Mouse (Mus musculus): Measurements from ENCODE around the gene Mrpl38. TPM values are rescaled to one million over a fixed set of nuclear protein-coding genes. Genes with fewer than 3 reads are reported as not detected.

The Mrpl38 gene
- polyA plus RNA-seq (2015; fragmentation: Nextera tagmentation; extraction: Ambion mirVana) = 66.6 and 70.9 TPM in 2 replicates

DNA sequence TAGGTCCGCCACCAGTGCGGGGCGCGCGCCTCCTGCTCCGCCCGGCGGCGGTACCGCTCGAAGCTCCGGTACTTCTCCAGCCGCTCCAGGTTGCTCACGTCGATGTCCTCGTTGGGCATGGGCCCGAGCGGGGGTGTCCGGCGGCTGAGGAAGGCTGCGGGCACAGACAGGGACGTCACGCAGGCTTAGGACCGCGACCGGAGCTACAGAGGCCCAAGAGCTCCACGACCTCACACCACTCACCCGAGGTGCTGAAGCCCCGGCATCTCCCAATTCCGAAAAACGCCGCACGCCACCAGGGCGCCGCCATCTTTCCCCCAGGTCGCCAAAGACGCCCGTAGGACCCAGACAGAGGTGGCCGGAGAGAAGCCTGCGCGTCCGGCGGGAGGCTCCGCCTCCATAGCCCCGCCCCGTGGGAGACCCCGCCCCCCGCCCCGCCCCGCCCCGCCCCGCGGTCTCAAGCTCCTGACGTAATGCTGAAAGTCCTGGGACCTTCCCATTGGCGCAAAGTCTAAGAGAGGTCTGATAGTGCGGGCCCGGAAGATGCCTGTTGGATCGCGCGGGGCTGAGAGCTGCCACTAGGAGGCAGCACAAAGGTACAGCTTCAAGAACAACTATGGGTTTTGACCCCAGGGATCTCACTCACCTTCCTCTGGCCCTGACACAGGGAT, at the start of gene Mrpl38:
Mrpl38 (minus strand) TSS at position 401 of the 671 bp plus-strand sequence.
- DNase-seq (peak; percentile 91), ATAC-seq (ENCODE audit: low read depth) (peak; percentile 90)
- peak within 1 kb of the TSS; percentile 91 for H3K4me2 ChIP-seq
- peaks cover 58% of the 10 kb centered on the region for H3K4me1 ChIP-seq (replicated peaks)
- no peaks in the 10 kb centered on the region for H3K9me3 ChIP-seq (replicated peaks)
- H3K27me3 ChIP-seq = no peaks in the 10 kb centered on the region
- peaks cover 39% of the 10 kb centered on the region for H3K36me3 ChIP-seq
- peak within 1 kb of the TSS; percentile 91 for H3K4me3 ChIP-seq (replicated peaks)
- H3K27ac ChIP-seq = peak within 1 kb of the TSS; percentile 79
- WGBS (ENCODE audit: insufficient replicate concordance) = under 1% methylated on average over 60 of the region's 60 CpGs
- peak within 1 kb of the TSS; percentile 91 for H3K9ac ChIP-seq

DNA sequence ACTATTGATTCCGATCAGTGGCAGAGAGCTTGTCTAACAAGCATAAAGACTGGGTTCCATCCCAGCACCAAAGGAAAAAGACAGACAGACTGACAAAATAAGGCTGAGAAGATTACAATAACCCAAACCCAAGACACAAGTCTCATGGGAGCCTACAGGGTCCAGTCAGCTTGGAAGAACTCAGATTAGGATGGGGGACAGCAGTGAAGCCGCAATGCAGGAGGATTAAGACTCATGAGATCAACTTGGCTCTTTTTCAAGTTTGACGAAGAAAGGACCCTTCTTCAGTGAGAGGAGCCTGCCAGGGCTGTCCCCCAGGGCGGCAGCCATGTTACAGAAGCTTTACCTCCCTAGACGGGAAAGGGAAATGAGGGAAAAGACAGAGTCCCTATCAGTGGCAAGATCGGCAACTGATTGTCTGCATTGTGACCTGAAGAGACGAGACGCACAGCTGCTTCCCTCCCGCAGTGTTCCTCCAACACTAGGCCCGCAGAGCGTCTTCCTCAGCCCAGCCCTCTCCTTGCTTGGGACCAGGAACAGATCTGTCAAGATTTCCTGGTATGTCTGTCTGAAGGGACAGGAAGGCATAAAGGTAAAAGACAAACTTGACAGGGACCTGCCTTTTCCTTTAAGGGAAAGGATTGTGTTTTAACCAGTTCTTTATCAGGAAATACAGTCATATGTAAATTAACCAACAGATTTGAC, 48.7 kb upstream of the Mrpl38 start:
- WGBS (ENCODE audit: insufficient replicate concordance) = 62% methylated on average over 11 of the region's 11 CpGs

DNA sequence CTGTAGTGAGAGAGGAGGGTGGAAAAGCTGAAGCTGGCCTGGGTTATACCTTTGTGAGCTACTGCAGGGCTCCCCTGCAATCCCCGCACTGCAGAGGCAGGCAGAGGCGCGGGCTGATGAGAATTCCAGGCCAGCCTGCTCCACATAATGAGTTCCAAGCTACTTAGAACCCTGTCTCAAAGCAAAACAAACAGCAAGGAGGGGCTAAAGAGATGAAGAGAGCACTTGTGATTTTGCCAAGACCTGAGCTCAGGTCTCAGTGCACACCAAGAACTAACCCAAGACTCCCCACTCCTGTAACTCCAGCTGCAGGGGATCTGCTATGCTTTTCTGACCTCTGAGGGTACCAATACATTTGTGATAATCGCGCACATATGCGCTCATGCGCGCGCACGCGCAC, 47.7 kb upstream of the Mrpl38 start:
- Histone ChIP-seq H3K9ac (no peak overlapping the region), H3K27me3 (no peaks in the 10 kb centered on the region), H3K9me3 (replicated peaks) (no peaks in the 10 kb centered on the region), H3K4me3 (replicated peaks) (no peak overlapping the region), H3K4me1 (replicated peaks) (peaks cover 6% of the 10 kb centered on the region; the same call in 1 of the 2 replicates), H3K36me3 (peaks cover 69% of the 10 kb centered on the region), H3K27ac (no peak overlapping the region), H3K4me2 (no peak overlapping the region)
- WGBS (ENCODE audit: insufficient replicate concordance) = 89% methylated on average over 11 of the region's 11 CpGs
- ATAC-seq (ENCODE audit: low read depth) (no peak), DNase-seq (no peak)

More for the DNA sequence above, 48.7 kb upstream of the Mrpl38 start:
- Histone ChIP-seq H3K27ac (no peak overlapping the region), H3K9me3 (replicated peaks) (no peaks in the 10 kb centered on the region), H3K36me3 (peaks cover 61% of the 10 kb centered on the region), H3K4me2 (no peak overlapping the region), H3K9ac (no peak overlapping the region), H3K27me3 (no peaks in the 10 kb centered on the region), H3K4me3 (replicated peaks) (no peak overlapping the region), H3K4me1 (replicated peaks) (peaks cover 12% of the 10 kb centered on the region; the same call in 1 of the 2 replicates)
- no peak for DNase-seq
- no peak for ATAC-seq (ENCODE audit: low read depth)

DNA sequence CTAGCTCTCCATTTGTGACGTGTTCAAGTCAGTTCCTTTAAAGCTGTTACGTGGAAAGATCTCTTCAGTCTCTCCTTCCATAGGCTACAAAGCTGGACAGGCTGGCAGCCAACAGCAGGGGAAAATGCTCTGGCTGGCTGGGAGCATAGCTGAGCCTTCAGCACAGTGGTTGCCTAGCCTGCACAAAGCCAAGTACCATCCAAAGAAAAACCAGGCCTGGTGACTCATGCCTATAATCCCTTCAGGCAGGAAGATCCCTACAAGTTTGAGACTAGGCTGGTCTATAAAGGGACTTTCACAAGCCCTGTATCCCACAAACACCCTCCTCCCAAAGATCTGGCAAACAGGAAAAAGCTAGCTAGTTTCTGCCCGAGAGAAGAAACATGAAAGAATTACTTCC, 47.2 kb upstream of the Mrpl38 start:
- peaks cover 5% of the 10 kb centered on the region; the same call in 1 of the 2 replicates for H3K4me1 ChIP-seq (replicated peaks)
- H3K4me2 ChIP-seq = no peak overlapping the region
- ATAC-seq (ENCODE audit: low read depth) (no peak), DNase-seq (no peak)
- no peak overlapping the region for H3K9ac ChIP-seq
- H3K4me3 ChIP-seq (replicated peaks) = no peak overlapping the region
- no peaks in the 10 kb centered on the region for H3K9me3 ChIP-seq (replicated peaks)
- H3K27me3 ChIP-seq = no peaks in the 10 kb centered on the region
- no peak overlapping the region for H3K27ac ChIP-seq
- 81% methylated on average over 3 of the region's 3 CpGs for WGBS (ENCODE audit: insufficient replicate concordance)
- peaks cover 65% of the 10 kb centered on the region for H3K36me3 ChIP-seq

DNA sequence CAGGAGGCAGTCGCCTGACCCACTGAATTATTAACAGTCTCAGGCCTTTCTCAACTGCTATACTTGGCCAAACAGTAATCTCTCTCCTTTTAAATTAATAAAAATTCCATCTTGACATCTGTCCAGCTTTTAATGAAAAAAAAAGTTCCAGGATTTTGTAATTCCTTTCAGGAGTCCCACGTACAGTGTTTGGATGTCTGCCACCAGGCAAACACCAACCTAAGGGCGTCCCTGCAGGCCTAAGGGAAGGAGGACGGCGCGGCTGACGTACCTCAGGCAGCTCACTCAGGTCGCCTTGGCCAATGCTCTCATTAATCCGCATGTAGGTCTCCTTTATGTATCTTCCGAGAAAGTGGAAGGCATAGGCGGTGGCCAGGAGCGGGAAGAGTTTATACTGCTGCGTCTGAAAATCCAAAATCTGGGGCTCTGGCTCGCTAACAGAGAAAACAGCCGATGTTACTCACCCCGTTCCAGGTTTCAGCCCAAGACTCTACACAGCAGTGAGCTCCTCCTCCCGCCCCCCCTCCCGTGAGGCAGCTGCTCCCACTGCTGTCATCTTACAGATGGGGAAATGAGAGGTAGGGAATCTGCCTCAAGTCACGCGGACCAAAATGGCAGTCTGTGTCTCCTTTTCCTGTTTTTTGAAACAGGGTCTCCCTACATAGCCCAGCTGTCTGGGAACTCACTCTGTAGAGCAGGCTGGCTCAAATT, 39.9 kb upstream of the Mrpl38 start:
- H3K27ac ChIP-seq = no peak overlapping the region
- H3K4me2 ChIP-seq = no peak overlapping the region
- no peaks in the 10 kb centered on the region for H3K9me3 ChIP-seq (replicated peaks)
- H3K4me3 ChIP-seq (replicated peaks) = no peak overlapping the region
- H3K4me1 ChIP-seq (replicated peaks) = no peaks in the 10 kb centered on the region
- H3K9ac ChIP-seq = no peak overlapping the region
- no peak for ATAC-seq (ENCODE audit: low read depth)
- no peaks in the 10 kb centered on the region for H3K27me3 ChIP-seq
- WGBS (ENCODE audit: insufficient replicate concordance) = 89% methylated on average over 20 of the region's 20 CpGs
- peaks cover 83% of the 10 kb centered on the region for H3K36me3 ChIP-seq
- DNase-seq = no peak

DNA sequence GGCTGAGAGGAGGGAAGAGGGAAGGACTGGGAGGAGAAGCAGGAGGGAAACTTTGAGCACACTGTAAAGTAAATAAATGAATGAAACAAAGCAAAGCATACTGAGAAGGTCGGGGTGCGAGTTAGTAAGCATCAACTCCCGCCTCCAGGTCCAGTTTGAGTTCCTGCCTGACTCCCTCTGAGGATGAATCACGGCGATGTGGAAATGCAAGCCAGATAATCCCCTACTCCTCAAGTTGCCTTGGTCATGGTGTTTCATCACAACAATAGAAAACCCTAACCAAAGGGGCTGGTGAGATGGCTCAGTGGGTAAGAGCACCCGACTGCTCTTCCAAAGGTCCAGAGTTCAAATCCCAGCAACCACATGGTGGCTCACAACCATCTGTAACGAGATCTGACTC, 37.3 kb upstream of the Mrpl38 start:
- Histone ChIP-seq H3K36me3 (peaks cover 72% of the 10 kb centered on the region), H3K4me2 (no peak overlapping the region), H3K9me3 (replicated peaks) (no peaks in the 10 kb centered on the region), H3K4me1 (replicated peaks) (no peaks in the 10 kb centered on the region), H3K4me3 (replicated peaks) (no peak overlapping the region), H3K27me3 (no peaks in the 10 kb centered on the region), H3K9ac (no peak overlapping the region), H3K27ac (no peak overlapping the region)
- no peak for DNase-seq
- 80% methylated on average over 7 of the region's 7 CpGs for WGBS (ENCODE audit: insufficient replicate concordance)
- ATAC-seq (ENCODE audit: low read depth) = no peak

DNA sequence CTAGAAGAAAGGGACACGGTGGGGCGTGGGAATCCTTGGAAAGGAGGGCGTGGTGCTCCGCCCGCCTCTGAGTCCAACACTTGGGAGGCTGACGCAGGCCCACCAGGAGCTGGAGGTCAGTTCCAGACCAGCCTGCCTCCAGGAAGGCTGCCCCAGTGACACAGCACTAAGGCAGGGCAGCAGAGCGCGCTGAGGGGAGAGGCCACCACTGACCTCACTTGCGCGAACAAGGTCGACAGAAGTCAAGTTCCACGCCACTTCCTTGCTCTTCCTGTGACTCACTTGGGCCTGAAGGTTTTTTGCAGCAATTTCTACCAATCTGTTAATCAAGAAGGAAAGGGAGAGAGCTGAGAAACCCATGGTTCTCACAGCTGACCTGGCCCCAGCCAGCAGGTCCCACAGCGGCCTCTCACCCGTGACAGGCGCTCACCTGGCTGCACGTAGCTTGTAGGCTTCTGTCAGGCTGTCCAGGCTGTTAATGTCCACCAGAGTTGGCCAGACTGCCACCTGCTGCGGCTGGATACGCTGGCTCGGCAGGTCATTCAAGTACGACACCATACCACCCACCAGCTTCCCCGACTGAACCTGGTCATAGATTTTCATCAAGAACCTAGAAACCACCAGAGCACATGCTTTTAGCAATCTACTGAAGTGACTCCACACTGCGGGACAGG, 36.2 kb upstream of the Mrpl38 start:
- DNase-seq (no peak), ATAC-seq (ENCODE audit: low read depth) (no peak)
- Histone ChIP-seq H3K4me2 (no peak overlapping the region), H3K9ac (no peak overlapping the region), H3K27ac (no peak overlapping the region), H3K4me1 (replicated peaks) (no peaks in the 10 kb centered on the region), H3K36me3 (peaks cover 62% of the 10 kb centered on the region), H3K9me3 (replicated peaks) (no peaks in the 10 kb centered on the region), H3K4me3 (replicated peaks) (no peak overlapping the region), H3K27me3 (no peaks in the 10 kb centered on the region)
- 87% methylated on average over 22 of the region's 22 CpGs for WGBS (ENCODE audit: insufficient replicate concordance)

DNA sequence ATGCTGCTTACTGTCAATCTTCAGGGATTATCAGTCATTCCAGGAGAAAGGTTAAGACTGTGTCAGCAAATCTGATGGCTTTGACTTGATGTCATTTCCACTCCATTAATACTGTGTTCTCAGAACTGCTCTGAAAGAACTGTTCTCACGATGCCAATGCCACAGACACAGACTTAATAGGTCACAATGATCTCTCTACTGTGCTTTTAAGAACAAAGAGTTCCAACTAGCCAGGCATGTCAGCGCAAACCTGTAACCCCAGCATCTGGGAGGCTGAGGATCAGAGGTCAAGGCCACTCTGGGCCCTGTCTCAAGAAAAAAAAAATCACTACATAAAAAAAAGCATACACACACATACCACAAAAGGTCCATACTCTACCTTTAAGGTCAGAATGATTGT, 33.3 kb upstream of the Mrpl38 start:
- Histone ChIP-seq H3K4me1 (replicated peaks) (peaks cover 13% of the 10 kb centered on the region), H3K36me3 (peaks cover 35% of the 10 kb centered on the region), H3K27ac (no peak overlapping the region), H3K4me3 (replicated peaks) (no peak overlapping the region), H3K9ac (no peak overlapping the region), H3K27me3 (no peaks in the 10 kb centered on the region), H3K4me2 (no peak overlapping the region), H3K9me3 (replicated peaks) (no peaks in the 10 kb centered on the region)
- 77% methylated on average over 2 of the region's 2 CpGs for WGBS (ENCODE audit: insufficient replicate concordance)
- ATAC-seq (ENCODE audit: low read depth) (no peak), DNase-seq (no peak)

DNA sequence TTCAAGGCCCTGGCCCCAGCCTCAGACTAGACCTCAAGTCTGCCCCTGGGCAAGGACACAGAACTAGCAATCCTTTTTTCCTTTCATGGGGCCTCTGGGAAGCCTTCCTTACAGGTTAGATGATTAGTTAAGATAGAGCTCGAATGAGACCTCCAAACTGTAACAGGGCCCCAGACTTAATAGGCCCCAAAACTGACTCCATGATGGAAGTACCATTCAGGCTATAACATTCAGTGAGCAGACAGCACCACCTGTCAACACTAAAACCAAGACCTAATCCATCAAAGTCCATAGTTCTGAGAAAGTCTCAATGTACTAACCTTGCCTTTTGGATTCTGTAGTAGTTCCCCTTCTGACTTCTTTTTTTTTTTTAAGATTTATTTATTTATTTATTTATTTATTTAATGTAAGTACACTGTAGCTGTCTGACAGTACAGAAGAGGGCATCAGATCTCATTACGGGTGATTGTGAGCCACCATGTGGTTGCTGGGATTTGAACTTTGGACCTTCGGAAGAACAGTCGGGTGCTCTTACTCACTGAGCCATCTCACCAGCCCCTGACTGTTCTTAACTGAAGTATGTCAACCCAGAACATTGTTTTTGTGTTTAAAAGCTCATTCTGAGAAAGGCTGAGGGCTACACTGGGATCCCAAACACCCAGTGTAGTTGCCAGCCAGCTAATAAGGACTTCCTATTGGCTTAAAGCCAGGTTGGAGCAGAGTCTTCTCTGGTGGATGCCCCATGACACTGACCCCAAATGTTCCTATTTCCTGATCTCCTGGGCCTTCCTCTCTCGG, 31.5 kb upstream of the Mrpl38 start:
- DNase-seq = no peak
- H3K4me2 ChIP-seq = no peak overlapping the region
- no peak overlapping the region for H3K9ac ChIP-seq
- 66% methylated on average over 5 of the region's 5 CpGs for WGBS (ENCODE audit: insufficient replicate concordance)
- no peaks in the 10 kb centered on the region for H3K27me3 ChIP-seq
- no peak for ATAC-seq (ENCODE audit: low read depth)
- peaks cover 29% of the 10 kb centered on the region for H3K4me1 ChIP-seq (replicated peaks)
- no peak overlapping the region for H3K4me3 ChIP-seq (replicated peaks)
- no peak overlapping the region for H3K27ac ChIP-seq
- no peaks in the 10 kb centered on the region for H3K9me3 ChIP-seq (replicated peaks)
- H3K36me3 ChIP-seq = peaks cover 26% of the 10 kb centered on the region

DNA sequence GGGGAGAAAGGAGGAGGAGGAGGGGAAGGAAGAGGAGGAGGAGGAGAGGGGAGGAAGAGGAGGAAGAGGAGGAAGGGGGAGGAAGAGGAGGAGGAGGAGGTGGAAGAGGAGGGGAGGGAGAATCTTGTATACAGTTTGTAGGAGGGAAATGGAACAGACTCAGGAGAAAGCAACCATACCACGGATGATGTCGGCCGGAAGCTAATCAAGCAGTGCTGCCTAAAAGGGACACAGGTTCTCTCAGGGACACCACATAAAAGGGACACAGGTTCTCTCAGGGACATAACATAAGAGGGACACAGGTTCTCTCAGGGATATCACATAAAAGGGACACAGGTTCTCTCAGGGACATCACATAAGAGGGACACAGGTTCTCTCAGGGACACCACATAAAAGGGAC, 30.5 kb upstream of the Mrpl38 start:
- Histone ChIP-seq H3K4me2 (no peak overlapping the region), H3K4me3 (replicated peaks) (no peak overlapping the region), H3K9ac (no peak overlapping the region), H3K36me3 (peaks cover 19% of the 10 kb centered on the region), H3K27ac (no peak overlapping the region), H3K9me3 (replicated peaks) (no peaks in the 10 kb centered on the region), H3K4me1 (replicated peaks) (peaks cover 29% of the 10 kb centered on the region), H3K27me3 (no peaks in the 10 kb centered on the region)
- DNase-seq (no peak), ATAC-seq (ENCODE audit: low read depth) (no peak)
- 66% methylated on average over 3 of the region's 3 CpGs for WGBS (ENCODE audit: insufficient replicate concordance)
